Mouse (Mus musculus): ENCODE data around the gene Col5a3.

- TF ChIP-seq POLR2A (IDR thresholded peaks at IDR 0.05; ENCODE audit: borderline replicate concordance, extremely low read depth, low read depth, low read length) (no peak), CTCF (IDR thresholded peaks at IDR 0.05; ENCODE audit: insufficient read depth, low read length) (peak; percentile 51)
Observed at GRCm38 (mm10) chr9:20743946-20744738, 70.7 kb downstream of the Col5a3 start.
